Mouse (Mus musculus) retina, postnatal 7 days (tissue): ENCODE results near the gene Galnt4.

ENCODE experiments used
- DNase-seq: peaks from one replicate; pipeline ENCODE4 v3.0.0-alpha.2; 2012; ENCODE audit warnings: low read depth, low spot score

Galnt4 gene

GRCm38 (mm10) chr10:99107964-99108363, at the start of gene Galnt4:
TSS of gene Galnt4 (plus strand) at chr10:99108159.
- peak; percentile 36 for DNase-seq

- DNase-seq = no peak
Observed at GRCm38 (mm10) chr10:99060588-99060987, 47.4 kb upstream of the Galnt4 start.

GRCm38 (mm10) chr10:99061418-99061817, 46.5 kb upstream of the Galnt4 start:
- DNase-seq = no peak

- no peak for DNase-seq
Observed at GRCm38 (mm10) chr10:99062546-99062945, 45.4 kb upstream of the Galnt4 start.

- no peak for DNase-seq
Observed at GRCm38 (mm10) chr10:99076113-99076895, 31.7 kb upstream of the Galnt4 start.

- no peak for DNase-seq
Observed at GRCm38 (mm10) chr10:99078621-99079020, 29.3 kb upstream of the Galnt4 start.

GRCm38 (mm10) chr10:99081569-99081990, 26.4 kb upstream of the Galnt4 start:
- DNase-seq = no peak

GRCm38 (mm10) chr10:99083431-99084003, 24.4 kb upstream of the Galnt4 start:
- DNase-seq = no peak

GRCm38 (mm10) chr10:99084397-99085239, 23.3 kb upstream of the Galnt4 start:
- peak; percentile 79 for DNase-seq

- DNase-seq = no peak
Observed at GRCm38 (mm10) chr10:99085240-99085587, 22.7 kb upstream of the Galnt4 start.

- DNase-seq = no peak
Observed at GRCm38 (mm10) chr10:99086029-99086428, 21.9 kb upstream of the Galnt4 start.

GRCm38 (mm10) chr10:99089906-99090305, 18.1 kb upstream of the Galnt4 start:
- DNase-seq = no peak

- DNase-seq = no peak
Observed at GRCm38 (mm10) chr10:99093364-99093763, 14.6 kb upstream of the Galnt4 start.

GRCm38 (mm10) chr10:99095114-99095513, 12.8 kb upstream of the Galnt4 start:
- no peak for DNase-seq

GRCm38 (mm10) chr10:99097374-99097773, 10.6 kb upstream of the Galnt4 start:
- DNase-seq = no peak

GRCm38 (mm10) chr10:99105522-99105921, 2.4 kb upstream of the Galnt4 start:
- no peak for DNase-seq

GRCm38 (mm10) chr10:99106311-99106702, 1.7 kb upstream of the Galnt4 start:
- no peak for DNase-seq

- DNase-seq = peak; percentile 69
Observed at GRCm38 (mm10) chr10:99106703-99107631, 992 bp upstream of the Galnt4 start, which contains the start of gene Poc1b. TSS of gene Poc1b (plus strand) at chr10:99107036.

- DNase-seq = no peak
Observed at GRCm38 (mm10) chr10:99108431-99108982, 548 bp downstream of the Galnt4 start.

- no peak for DNase-seq
Observed at GRCm38 (mm10) chr10:99113533-99113932, 5.6 kb downstream of the Galnt4 start.

GRCm38 (mm10) chr10:99114295-99114694, 6.3 kb downstream of the Galnt4 start:
- no peak for DNase-seq
